Mouse (Mus musculus): Measurements from ENCODE around the gene Mea1. TPM values are rescaled to one million over a fixed set of nuclear protein-coding genes. Genes with fewer than 3 reads are reported as not detected.
A peak's percentile ranks its signal among the peaks of the same experiment; 100 is the strongest.

Gene Mea1
- polyA plus RNA-seq, 1 experiment from 2014 or later: 148 TPM

- H3K4me3 ChIP-seq (replicated peaks; ENCODE audit: low read length): peak overlapping the region; percentile 88
- peak overlapping the region; percentile 80 for H3K27ac ChIP-seq (ENCODE audit: low read length)
- peak overlapping the region; percentile 78 for H3K4me2 ChIP-seq (ENCODE audit: low read depth, low read length)
- H3K36me3 ChIP-seq (ENCODE audit: control insufficient read depth, insufficient read depth, low read length): no peaks in the 10 kb centered on the region
- H3K4me1 ChIP-seq (ENCODE audit: control insufficient read depth, insufficient read depth, low read length): peaks cover 18% of the 10 kb centered on the region
- H3K9me3 ChIP-seq (replicated peaks; ENCODE audit: control insufficient read depth, low read length): no peaks in the 10 kb centered on the region
- ATAC-seq (ENCODE audit: insufficient read depth, low FRiP score): peak; percentile 5; the same call in 1 of the 2 replicates
- under 1% methylated on average over 19 of the region's 19 CpGs for WGBS
- H3K9ac ChIP-seq (ENCODE audit: low read length): peak overlapping the region; percentile 87
- no peaks in the 10 kb centered on the region for H3K27me3 ChIP-seq (ENCODE audit: control insufficient read depth, insufficient read depth, low read length)
Observed at GRCm38 (mm10) chr17:46646322-46646662, 32.3 kb upstream of the Mea1 start.

- Histone ChIP-seq H3K9ac (ENCODE audit: low read length) (no peak overlapping the region; the same call in 1 of the 2 replicates), H3K36me3 (ENCODE audit: control insufficient read depth, insufficient read depth, low read length) (no peaks in the 10 kb centered on the region), H3K9me3 (replicated peaks; ENCODE audit: control insufficient read depth, low read length) (no peaks in the 10 kb centered on the region), H3K27me3 (ENCODE audit: control insufficient read depth, insufficient read depth, low read length) (no peaks in the 10 kb centered on the region), H3K4me3 (replicated peaks; ENCODE audit: low read length) (no peak overlapping the region), H3K27ac (ENCODE audit: low read length) (no peak overlapping the region), H3K4me1 (ENCODE audit: control insufficient read depth, insufficient read depth, low read length) (peaks cover 28% of the 10 kb centered on the region), H3K4me2 (ENCODE audit: low read depth, low read length) (0 out of 2 replicates have a peak overlapping the region, but pooled peaks have one; percentile 78)
- no peak for ATAC-seq (ENCODE audit: insufficient read depth, low FRiP score)
- WGBS: 87% methylated on average over 7 of the region's 7 CpGs
Observed at GRCm38 (mm10) chr17:46647279-46647678, 31.3 kb upstream of the Mea1 start.

GRCm38 (mm10) chr17:46648436-46648835 lies 30.2 kb upstream of the Mea1 start:
- H3K27me3 ChIP-seq (ENCODE audit: control insufficient read depth, insufficient read depth, low read length): no peaks in the 10 kb centered on the region
- H3K36me3 ChIP-seq (ENCODE audit: control insufficient read depth, insufficient read depth, low read length): peaks cover 10% of the 10 kb centered on the region
- H3K4me1 ChIP-seq (ENCODE audit: control insufficient read depth, insufficient read depth, low read length): peaks cover 30% of the 10 kb centered on the region
- no peak overlapping the region for H3K9ac ChIP-seq (ENCODE audit: low read length)
- H3K9me3 ChIP-seq (replicated peaks; ENCODE audit: control insufficient read depth, low read length): no peaks in the 10 kb centered on the region
- WGBS: 90% methylated on average over 9 of the region's 9 CpGs
- H3K4me3 ChIP-seq (replicated peaks; ENCODE audit: low read length): no peak overlapping the region
- no peak overlapping the region for H3K27ac ChIP-seq (ENCODE audit: low read length)
- ATAC-seq (ENCODE audit: insufficient read depth, low FRiP score): no peak
- no peak overlapping the region for H3K4me2 ChIP-seq (ENCODE audit: low read depth, low read length)

- WGBS: 33% methylated on average over 15 of the region's 15 CpGs
- Histone ChIP-seq H3K36me3 (ENCODE audit: control insufficient read depth, insufficient read depth, low read length) (peaks cover 23% of the 10 kb centered on the region), H3K4me3 (replicated peaks; ENCODE audit: low read length) (peak overlapping the region; percentile 75), H3K4me2 (ENCODE audit: low read depth, low read length) (peak overlapping the region; percentile 76), H3K27ac (ENCODE audit: low read length) (peak overlapping the region; percentile 97), H3K9me3 (replicated peaks; ENCODE audit: control insufficient read depth, low read length) (no peaks in the 10 kb centered on the region), H3K4me1 (ENCODE audit: control insufficient read depth, insufficient read depth, low read length) (peaks cover 27% of the 10 kb centered on the region), H3K27me3 (ENCODE audit: control insufficient read depth, insufficient read depth, low read length) (no peaks in the 10 kb centered on the region), H3K9ac (ENCODE audit: low read length) (peak overlapping the region; percentile 89)
- ATAC-seq (ENCODE audit: insufficient read depth, low FRiP score): no peak
Observed at GRCm38 (mm10) chr17:46649811-46650210, 28.8 kb upstream of the Mea1 start.

- under 1% methylated on average over 58 of the region's 58 CpGs for WGBS
Observed at GRCm38 (mm10) chr17:46650232-46651031, 28.2 kb upstream of the Mea1 start, which contains the start of gene Cul7. Gene Cul7, plus strand, starts transcription at chr17:46650337.

GRCm38 (mm10) chr17:46651292-46651691 lies 27.3 kb upstream of the Mea1 start:
- 62% methylated on average over 17 of the region's 17 CpGs for WGBS
- no peak for ATAC-seq (ENCODE audit: insufficient read depth, low FRiP score)
- peak overlapping the region; percentile 75 for H3K4me3 ChIP-seq (replicated peaks; ENCODE audit: low read length)
- H3K27me3 ChIP-seq (ENCODE audit: control insufficient read depth, insufficient read depth, low read length): no peaks in the 10 kb centered on the region
- peak overlapping the region; percentile 97 for H3K27ac ChIP-seq (ENCODE audit: low read length)
- H3K9me3 ChIP-seq (replicated peaks; ENCODE audit: control insufficient read depth, low read length): no peaks in the 10 kb centered on the region
- H3K4me1 ChIP-seq (ENCODE audit: control insufficient read depth, insufficient read depth, low read length): peaks cover 22% of the 10 kb centered on the region
- H3K9ac ChIP-seq (ENCODE audit: low read length): peak overlapping the region; percentile 89
- H3K36me3 ChIP-seq (ENCODE audit: control insufficient read depth, insufficient read depth, low read length): peaks cover 27% of the 10 kb centered on the region
- H3K4me2 ChIP-seq (ENCODE audit: low read depth, low read length): peak overlapping the region; percentile 76

More at GRCm38 (mm10) chr17:46650232-46651031, 28.2 kb upstream of the Mea1 start, which contains the start of gene Cul7:
- peak within 1 kb of the TSS; percentile 75 for H3K4me3 ChIP-seq (replicated peaks; ENCODE audit: low read length)
- H3K27me3 ChIP-seq (ENCODE audit: control insufficient read depth, insufficient read depth, low read length): no peaks in the 10 kb centered on the region
- H3K9me3 ChIP-seq (replicated peaks; ENCODE audit: control insufficient read depth, low read length): no peaks in the 10 kb centered on the region
- H3K4me1 ChIP-seq (ENCODE audit: control insufficient read depth, insufficient read depth, low read length): peaks cover 22% of the 10 kb centered on the region
- H3K36me3 ChIP-seq (ENCODE audit: control insufficient read depth, insufficient read depth, low read length): peaks cover 23% of the 10 kb centered on the region
- H3K4me2 ChIP-seq (ENCODE audit: low read depth, low read length): peak within 1 kb of the TSS; percentile 76
- H3K9ac ChIP-seq (ENCODE audit: low read length): peak within 1 kb of the TSS; percentile 89
- peak; percentile 94 for ATAC-seq (ENCODE audit: insufficient read depth, low FRiP score)
- peak within 1 kb of the TSS; percentile 97 for H3K27ac ChIP-seq (ENCODE audit: low read length)

- Histone ChIP-seq H3K27ac (ENCODE audit: low read length) (no peak overlapping the region), H3K27me3 (ENCODE audit: control insufficient read depth, insufficient read depth, low read length) (no peaks in the 10 kb centered on the region), H3K4me3 (replicated peaks; ENCODE audit: low read length) (peak overlapping the region; percentile 75), H3K4me1 (ENCODE audit: control insufficient read depth, insufficient read depth, low read length) (peaks cover 18% of the 10 kb centered on the region), H3K4me2 (ENCODE audit: low read depth, low read length) (peak overlapping the region; percentile 76), H3K9me3 (replicated peaks; ENCODE audit: control insufficient read depth, low read length) (no peaks in the 10 kb centered on the region), H3K9ac (ENCODE audit: low read length) (peak overlapping the region; percentile 89), H3K36me3 (ENCODE audit: control insufficient read depth, insufficient read depth, low read length) (peaks cover 27% of the 10 kb centered on the region)
- ATAC-seq (ENCODE audit: insufficient read depth, low FRiP score): no peak
- WGBS: 65% methylated on average over 20 of the region's 20 CpGs
Observed at GRCm38 (mm10) chr17:46651755-46652547, 26.6 kb upstream of the Mea1 start.

GRCm38 (mm10) chr17:46656054-46656453 lies 22.5 kb upstream of the Mea1 start:
- Histone ChIP-seq H3K9ac (ENCODE audit: low read length) (no peak overlapping the region), H3K4me2 (ENCODE audit: low read depth, low read length) (no peak overlapping the region), H3K4me1 (ENCODE audit: control insufficient read depth, insufficient read depth, low read length) (peaks cover 14% of the 10 kb centered on the region), H3K4me3 (replicated peaks; ENCODE audit: low read length) (no peak overlapping the region), H3K9me3 (replicated peaks; ENCODE audit: control insufficient read depth, low read length) (no peaks in the 10 kb centered on the region), H3K36me3 (ENCODE audit: control insufficient read depth, insufficient read depth, low read length) (peaks cover 55% of the 10 kb centered on the region), H3K27ac (ENCODE audit: low read length) (no peak overlapping the region), H3K27me3 (ENCODE audit: control insufficient read depth, insufficient read depth, low read length) (no peaks in the 10 kb centered on the region)
- WGBS: 74% methylated on average over 6 of the region's 6 CpGs
- ATAC-seq (ENCODE audit: insufficient read depth, low FRiP score): no peak

GRCm38 (mm10) chr17:46661351-46661750 lies 17.2 kb upstream of the Mea1 start:
- no peak for ATAC-seq (ENCODE audit: insufficient read depth, low FRiP score)
- H3K9ac ChIP-seq (ENCODE audit: low read length): no peak overlapping the region
- H3K4me2 ChIP-seq (ENCODE audit: low read depth, low read length): no peak overlapping the region
- no peaks in the 10 kb centered on the region for H3K27me3 ChIP-seq (ENCODE audit: control insufficient read depth, insufficient read depth, low read length)
- 90% methylated on average over 9 of the region's 9 CpGs for WGBS
- H3K27ac ChIP-seq (ENCODE audit: low read length): no peak overlapping the region
- H3K36me3 ChIP-seq (ENCODE audit: control insufficient read depth, insufficient read depth, low read length): peaks cover 52% of the 10 kb centered on the region
- H3K4me3 ChIP-seq (replicated peaks; ENCODE audit: low read length): no peak overlapping the region
- no peaks in the 10 kb centered on the region for H3K9me3 ChIP-seq (replicated peaks; ENCODE audit: control insufficient read depth, low read length)
- no peaks in the 10 kb centered on the region for H3K4me1 ChIP-seq (ENCODE audit: control insufficient read depth, insufficient read depth, low read length)
